Mouse (Mus musculus) limb, embryonic 11.5 days (tissue): ENCODE measurements around the gene Vmn2r62. TPM values are rescaled to one million over a fixed set of nuclear protein-coding genes. Genes with fewer than 3 reads are reported as not detected.
"Not testable (repeated sequence)": the region's sequence is repeated elsewhere in the genome, so short reads cannot be mapped to it uniquely, and the experiment has no call there.

ENCODE experiments used
- ATAC-seq: fragments of 200-750 bp; cut with Nextera tagmentation; 2 replicates; pipeline ENCODE4 v1.8.0; 2017; ENCODE audit warnings: low read depth; ENCODE audit not compliant: insufficient number of reproducible peaks, low FRiP score, low TSS enrichment
- DNase-seq: peaks from one replicate; pipeline ENCODE4 v3.0.0-alpha.2; 2015; ENCODE audit warnings: low spot score
- H3K27ac ChIP-seq: fragments of 300-500 bp; sonication (generic); replicated peaks from 2 replicates; pipeline ENCODE4 v1.5.1; 2014; ENCODE audit warnings: low read depth, mild to moderate bottlenecking, low read length
- H3K27me3 ChIP-seq: fragments of 300-500 bp; sonication (generic); 2 replicates; pipeline ENCODE4 v1.6.1; 2014; ENCODE audit warnings: mild to moderate bottlenecking, low read length, mixed read lengths; ENCODE audit not compliant: control insufficient read depth, insufficient read depth
- H3K36me3 ChIP-seq: fragments of 300-500 bp; sonication (generic); 2 replicates; pipeline ENCODE4 v1.6.1; 2014; ENCODE audit warnings: mild to moderate bottlenecking, low read length, moderate library complexity, mixed read lengths; ENCODE audit not compliant: control insufficient read depth, insufficient read depth
- H3K4me1 ChIP-seq: fragments of 300-500 bp; sonication (generic); 2 replicates; pipeline ENCODE4 v1.6.1; 2014; ENCODE audit warnings: low read length, mixed read lengths; ENCODE audit not compliant: control insufficient read depth, insufficient read depth
- H3K4me2 ChIP-seq: fragments of 300-500 bp; sonication (generic); 2 replicates; pipeline ENCODE4 v1.6.1; 2014; ENCODE audit warnings: low read depth, mild to moderate bottlenecking, moderate library complexity; ENCODE audit not compliant: severe bottlenecking
- H3K4me3 ChIP-seq: fragments of 300-500 bp; sonication (generic); 2 replicates; pipeline ENCODE4 v1.5.1; 2014; ENCODE audit warnings: low read depth, low read length
- H3K9ac ChIP-seq: fragments of 300-500 bp; sonication (generic); 2 replicates; pipeline ENCODE4 v1.6.1; 2014; ENCODE audit warnings: mild to moderate bottlenecking, low read length
- H3K9me3 ChIP-seq: fragments of 300-500 bp; sonication (generic); 2 replicates; pipeline ENCODE4 v1.6.1; 2016; ENCODE audit warnings: low read length; ENCODE audit not compliant: control insufficient read depth
- WGBS: fragments of 180-500 bp; shearing (Covaris S2); extraction: QIAGEN DNeasy Blood & Tissue Kit; methylation state at CpG from one replicate; pipeline ENCODE4 v1.1.7; 2014; 5-methylcytosine and 5-hydroxymethylcytosine counted together
- polyA plus RNA-seq: library from polyadenylated mRNA; unstranded; fragments of >200 nt; fragmentation: Nextera tagmentation; extraction: Ambion mirVana; gene quantifications from 2 replicates; pipeline ENCODE4 v1.2.1, GENCODE M21; 2014

Vmn2r62 gene
- polyA plus RNA-seq: not detected in 2 replicates

- H3K4me1 ChIP-seq, H3K4me2 ChIP-seq, DNase-seq, H3K27ac ChIP-seq, H3K4me3 ChIP-seq, H3K9me3 ChIP-seq, ATAC-seq, H3K9ac ChIP-seq, H3K36me3 ChIP-seq, H3K27me3 ChIP-seq: not testable (repeated sequence)
- no CpG with 5 or more reads among the region's 1 CpGs for WGBS
These were observed at the start of gene Vmn2r62 for GRCm38 (mm10) chr7:42793425-42793824. Gene Vmn2r62, minus strand, starts transcription at chr7:42793525.

- not testable (repeated sequence) for H3K4me2 ChIP-seq, DNase-seq, H3K36me3 ChIP-seq, H3K9ac ChIP-seq, H3K4me3 ChIP-seq, H3K27me3 ChIP-seq, H3K9me3 ChIP-seq, H3K27ac ChIP-seq, H3K4me1 ChIP-seq, ATAC-seq
These were observed 45.0 kb upstream of the Vmn2r62 start for GRCm38 (mm10) chr7:42838366-42838765.

- no peak overlapping the region for H3K9ac ChIP-seq
- no peak overlapping the region for H3K27ac ChIP-seq
- ATAC-seq (no peak), DNase-seq (no peak)
- WGBS: 79% methylated on average over 3 of the region's 3 CpGs
- no peak overlapping the region for H3K4me3 ChIP-seq
- no peaks in the 10 kb centered on the region for H3K9me3 ChIP-seq
- H3K4me1 ChIP-seq: no peaks in the 10 kb centered on the region
- no peaks in the 10 kb centered on the region for H3K27me3 ChIP-seq
- H3K4me2 ChIP-seq: no peak overlapping the region
- no peaks in the 10 kb centered on the region for H3K36me3 ChIP-seq
These were observed 38.9 kb upstream of the Vmn2r62 start for GRCm38 (mm10) chr7:42832221-42832620.

GRCm38 (mm10) chr7:42749836-42750235 lies 43.5 kb downstream of the Vmn2r62 start:
- no peak overlapping the region for H3K27ac ChIP-seq
- no peaks in the 10 kb centered on the region for H3K4me1 ChIP-seq
- DNase-seq (no peak), ATAC-seq (no peak)
- H3K4me2 ChIP-seq: no peak overlapping the region
- peaks cover 3% of the 10 kb centered on the region; the same call in 1 of the 2 replicates for H3K9me3 ChIP-seq
- 50% methylated on average over 19 of the region's 20 CpGs for WGBS
- no peak overlapping the region for H3K9ac ChIP-seq
- no peaks in the 10 kb centered on the region for H3K27me3 ChIP-seq
- H3K4me3 ChIP-seq: no peak overlapping the region
- H3K36me3 ChIP-seq: no peaks in the 10 kb centered on the region

GRCm38 (mm10) chr7:42738536-42739210 lies 54.7 kb downstream of the Vmn2r62 start:
- H3K27me3 ChIP-seq: no peaks in the 10 kb centered on the region
- H3K36me3 ChIP-seq: no peaks in the 10 kb centered on the region
- H3K27ac ChIP-seq: no peak overlapping the region
- DNase-seq (no peak), ATAC-seq (no peak)
- WGBS: 89% methylated on average over 10 of the region's 10 CpGs
- H3K4me2 ChIP-seq: no peak overlapping the region
- no peaks in the 10 kb centered on the region for H3K4me1 ChIP-seq
- no peak overlapping the region for H3K9ac ChIP-seq
- H3K4me3 ChIP-seq: no peak overlapping the region
- H3K9me3 ChIP-seq: peaks cover 2% of the 10 kb centered on the region; the same call in 1 of the 2 replicates

GRCm38 (mm10) chr7:42726917-42727316 lies 66.4 kb downstream of the Vmn2r62 start, which contains the start of gene Gm17067:
Gene Gm17067, minus strand, starts transcription at chr7:42727017.
- not testable (repeated sequence) for H3K4me1 ChIP-seq, H3K9ac ChIP-seq, H3K27me3 ChIP-seq, ATAC-seq, H3K36me3 ChIP-seq, H3K4me3 ChIP-seq, H3K9me3 ChIP-seq, DNase-seq, H3K4me2 ChIP-seq, H3K27ac ChIP-seq
- 80% methylated on average over 4 of the region's 4 CpGs for WGBS

Other genes with a start within 250 kb of the Vmn2r62 start
- 5.6 TPM in 1 of 2 replicates, not detected in the other for gene Gm21028, start 214.9 kb downstream of the Vmn2r62 start, polyA plus RNA-seq
- gene Zfp977, start 201.0 kb downstream of the Vmn2r62 start, polyA plus RNA-seq: 2.4 TPM in 2 replicates
- 1.8 and 2.7 TPM in 2 replicates for gene Zfp976, start 150.9 kb downstream of the Vmn2r62 start, polyA plus RNA-seq
- gene Zfp975, start 100.8 kb downstream of the Vmn2r62 start, polyA plus RNA-seq: 12.3 and 12.5 TPM in 2 replicates
- gene Gm17067, start 66.5 kb downstream of the Vmn2r62 start, polyA plus RNA-seq: not detected in 2 replicates
- not detected in 2 replicates for gene Gm2381, start 73.7 kb upstream of the Vmn2r62 start, polyA plus RNA-seq
- gene Vmn2r63, start 140.3 kb upstream of the Vmn2r62 start, polyA plus RNA-seq: not detected in 2 replicates
- not detected in 2 replicates for gene Gm9268, start 225.2 kb upstream of the Vmn2r62 start, polyA plus RNA-seq